Mouse (Mus musculus): ENCODE data around the gene Trappc4. TPM values are rescaled to one million over a fixed set of nuclear protein-coding genes. Genes with fewer than 3 reads are reported as not detected.
A peak's percentile ranks its signal among the peaks of the same experiment; 100 is the strongest.

Gene Trappc4
- polyA plus RNA-seq, 1 experiment from 2014 or later = 42.8 TPM

- no peaks in the 10 kb centered on the region for H3K9me3 ChIP-seq (replicated peaks; ENCODE audit: control insufficient read depth, low read length)
- no peaks in the 10 kb centered on the region for H3K27me3 ChIP-seq (ENCODE audit: control insufficient read depth, insufficient read depth, low read depth, low read length)
- H3K4me1 ChIP-seq (ENCODE audit: control insufficient read depth, low read depth, low read length) = peaks cover 25% of the 10 kb centered on the region
- peaks cover 21% of the 10 kb centered on the region for H3K36me3 ChIP-seq (ENCODE audit: control insufficient read depth, insufficient read depth)
- peak overlapping the region; percentile 90 for H3K9ac ChIP-seq (ENCODE audit: low read depth, low read length)
- no peak for ATAC-seq (ENCODE audit: low read depth)
- H3K4me2 ChIP-seq (ENCODE audit: low read depth, low read length) = peak overlapping the region; percentile 96
- H3K4me3 ChIP-seq (ENCODE audit: low read depth, low read length) = peak overlapping the region; percentile 85
- 39% methylated on average over 4 of the region's 4 CpGs for WGBS (ENCODE audit: insufficient replicate concordance)
- peak overlapping the region; percentile 76 for H3K27ac ChIP-seq (ENCODE audit: low read length)
These were observed 9.3 kb downstream of the Trappc4 start for GRCm38 (mm10) chr9:44398087-44398486.

GRCm38 (mm10) chr9:44396684-44397411, 10.6 kb downstream of the Trappc4 start, which contains the start of gene Slc37a4:
Gene Slc37a4, plus strand, starts transcription at chr9:44396852.
- WGBS (ENCODE audit: insufficient replicate concordance) = under 1% methylated on average over 43 of the region's 43 CpGs
- peak within 1 kb of the TSS; percentile 96 for H3K4me2 ChIP-seq (ENCODE audit: low read depth, low read length)
- H3K27ac ChIP-seq (ENCODE audit: low read length) = peak within 1 kb of the TSS; percentile 91
- no peaks in the 10 kb centered on the region for H3K27me3 ChIP-seq (ENCODE audit: control insufficient read depth, insufficient read depth, low read depth, low read length)
- H3K9ac ChIP-seq (ENCODE audit: low read depth, low read length) = peak within 1 kb of the TSS; percentile 90
- H3K9me3 ChIP-seq (replicated peaks; ENCODE audit: control insufficient read depth, low read length) = no peaks in the 10 kb centered on the region
- peak; percentile 98 for ATAC-seq (ENCODE audit: low read depth)
- peaks cover 13% of the 10 kb centered on the region for H3K36me3 ChIP-seq (ENCODE audit: control insufficient read depth, insufficient read depth)
- H3K4me1 ChIP-seq (ENCODE audit: control insufficient read depth, low read depth, low read length) = peaks cover 25% of the 10 kb centered on the region
- H3K4me3 ChIP-seq (ENCODE audit: low read depth, low read length) = peak within 1 kb of the TSS; percentile 85

GRCm38 (mm10) chr9:44391466-44391865, 15.9 kb downstream of the Trappc4 start:
- H3K27ac ChIP-seq (ENCODE audit: low read length) = no peak overlapping the region
- peaks cover 31% of the 10 kb centered on the region for H3K36me3 ChIP-seq (ENCODE audit: control insufficient read depth, insufficient read depth)
- H3K27me3 ChIP-seq (ENCODE audit: control insufficient read depth, insufficient read depth, low read depth, low read length) = no peaks in the 10 kb centered on the region
- no peak overlapping the region for H3K4me3 ChIP-seq (ENCODE audit: low read depth, low read length)
- H3K4me1 ChIP-seq (ENCODE audit: control insufficient read depth, low read depth, low read length) = peaks cover 7% of the 10 kb centered on the region
- peak; percentile 47 for ATAC-seq (ENCODE audit: low read depth)
- no peaks in the 10 kb centered on the region for H3K9me3 ChIP-seq (replicated peaks; ENCODE audit: control insufficient read depth, low read length)
- H3K4me2 ChIP-seq (ENCODE audit: low read depth, low read length) = no peak overlapping the region
- 31% methylated on average over 4 of the region's 4 CpGs for WGBS (ENCODE audit: insufficient replicate concordance)
- no peak overlapping the region for H3K9ac ChIP-seq (ENCODE audit: low read depth, low read length)

- Histone ChIP-seq H3K36me3 (ENCODE audit: control insufficient read depth, insufficient read depth) (peaks cover 44% of the 10 kb centered on the region), H3K27me3 (ENCODE audit: control insufficient read depth, insufficient read depth, low read depth, low read length) (no peaks in the 10 kb centered on the region), H3K4me3 (ENCODE audit: low read depth, low read length) (no peak overlapping the region), H3K4me2 (ENCODE audit: low read depth, low read length) (no peak overlapping the region), H3K4me1 (ENCODE audit: control insufficient read depth, low read depth, low read length) (no peaks in the 10 kb centered on the region), H3K9ac (ENCODE audit: low read depth, low read length) (no peak overlapping the region), H3K9me3 (replicated peaks; ENCODE audit: control insufficient read depth, low read length) (no peaks in the 10 kb centered on the region), H3K27ac (ENCODE audit: low read length) (no peak overlapping the region)
- 0 out of 2 replicates have a peak, but pooled peaks have one; percentile 10 for ATAC-seq (ENCODE audit: low read depth)
- 58% methylated on average over 8 of the region's 8 CpGs for WGBS (ENCODE audit: insufficient replicate concordance)
These were observed 18.1 kb downstream of the Trappc4 start for GRCm38 (mm10) chr9:44389273-44389672.

- no peak overlapping the region for H3K4me3 ChIP-seq (ENCODE audit: low read depth, low read length)
- H3K9me3 ChIP-seq (replicated peaks; ENCODE audit: control insufficient read depth, low read length) = no peaks in the 10 kb centered on the region
- WGBS (ENCODE audit: insufficient replicate concordance) = 71% methylated on average over 3 of the region's 3 CpGs
- no peak overlapping the region for H3K27ac ChIP-seq (ENCODE audit: low read length)
- peaks cover 55% of the 10 kb centered on the region for H3K36me3 ChIP-seq (ENCODE audit: control insufficient read depth, insufficient read depth)
- no peak overlapping the region for H3K9ac ChIP-seq (ENCODE audit: low read depth, low read length)
- H3K4me1 ChIP-seq (ENCODE audit: control insufficient read depth, low read depth, low read length) = no peaks in the 10 kb centered on the region
- no peak; the same call in 1 of the 2 replicates for ATAC-seq (ENCODE audit: low read depth)
- no peaks in the 10 kb centered on the region for H3K27me3 ChIP-seq (ENCODE audit: control insufficient read depth, insufficient read depth, low read depth, low read length)
- H3K4me2 ChIP-seq (ENCODE audit: low read depth, low read length) = no peak overlapping the region
These were observed 20.2 kb downstream of the Trappc4 start for GRCm38 (mm10) chr9:44387221-44387620.

- no peak for ATAC-seq (ENCODE audit: low read depth)
- H3K27ac ChIP-seq (ENCODE audit: low read length) = no peak overlapping the region
- peaks cover 53% of the 10 kb centered on the region for H3K36me3 ChIP-seq (ENCODE audit: control insufficient read depth, insufficient read depth)
- H3K9ac ChIP-seq (ENCODE audit: low read depth, low read length) = no peak overlapping the region
- H3K4me3 ChIP-seq (ENCODE audit: low read depth, low read length) = no peak overlapping the region
- WGBS (ENCODE audit: insufficient replicate concordance) = 86% methylated on average over 13 of the region's 13 CpGs
- H3K9me3 ChIP-seq (replicated peaks; ENCODE audit: control insufficient read depth, low read length) = no peaks in the 10 kb centered on the region
- no peaks in the 10 kb centered on the region for H3K27me3 ChIP-seq (ENCODE audit: control insufficient read depth, insufficient read depth, low read depth, low read length)
- no peak overlapping the region for H3K4me2 ChIP-seq (ENCODE audit: low read depth, low read length)
- peaks cover 10% of the 10 kb centered on the region for H3K4me1 ChIP-seq (ENCODE audit: control insufficient read depth, low read depth, low read length)
These were observed 22.8 kb downstream of the Trappc4 start for GRCm38 (mm10) chr9:44384596-44384995.

GRCm38 (mm10) chr9:44379862-44380261, 27.5 kb downstream of the Trappc4 start:
- peak overlapping the region; percentile 84 for H3K4me3 ChIP-seq (ENCODE audit: low read depth, low read length)
- H3K27ac ChIP-seq (ENCODE audit: low read length) = peak overlapping the region; percentile 76
- peaks cover 19% of the 10 kb centered on the region for H3K4me1 ChIP-seq (ENCODE audit: control insufficient read depth, low read depth, low read length)
- peak overlapping the region; percentile 95 for H3K4me2 ChIP-seq (ENCODE audit: low read depth, low read length)
- ATAC-seq (ENCODE audit: low read depth) = peak; percentile 2; the same call in 1 of the 2 replicates
- H3K9me3 ChIP-seq (replicated peaks; ENCODE audit: control insufficient read depth, low read length) = no peaks in the 10 kb centered on the region
- 4% methylated on average over 15 of the region's 15 CpGs for WGBS (ENCODE audit: insufficient replicate concordance)
- no peaks in the 10 kb centered on the region for H3K27me3 ChIP-seq (ENCODE audit: control insufficient read depth, insufficient read depth, low read depth, low read length)
- H3K9ac ChIP-seq (ENCODE audit: low read depth, low read length) = peak overlapping the region; percentile 85
- H3K36me3 ChIP-seq (ENCODE audit: control insufficient read depth, insufficient read depth) = peaks cover 22% of the 10 kb centered on the region

GRCm38 (mm10) chr9:44379054-44379834, 28.2 kb downstream of the Trappc4 start, which contains the start of gene Hyou1:
Gene Hyou1, plus strand, starts transcription at chr9:44379490.
- Histone ChIP-seq H3K4me2 (ENCODE audit: low read depth, low read length) (peak within 1 kb of the TSS; percentile 95), H3K4me1 (ENCODE audit: control insufficient read depth, low read depth, low read length) (peaks cover 19% of the 10 kb centered on the region), H3K9me3 (replicated peaks; ENCODE audit: control insufficient read depth, low read length) (no peaks in the 10 kb centered on the region), H3K4me3 (ENCODE audit: low read depth, low read length) (peak within 1 kb of the TSS; percentile 84), H3K9ac (ENCODE audit: low read depth, low read length) (peak within 1 kb of the TSS; percentile 85), H3K27ac (ENCODE audit: low read length) (peak within 1 kb of the TSS; percentile 82), H3K36me3 (ENCODE audit: control insufficient read depth, insufficient read depth) (peaks cover 16% of the 10 kb centered on the region), H3K27me3 (ENCODE audit: control insufficient read depth, insufficient read depth, low read depth, low read length) (no peaks in the 10 kb centered on the region)
- ATAC-seq (ENCODE audit: low read depth) = peak; percentile 98
- under 1% methylated on average over 82 of the region's 83 CpGs for WGBS (ENCODE audit: insufficient replicate concordance)

Measured in liver, embryonic 16.5 days (tissue).